Mouse (Mus musculus) 416B (cell line): ENCODE results near the gene Gm20388.

Experiments
- DNase-seq: peaks from one replicate; pipeline ENCODE4 v3.0.0; 2011; ENCODE audit warnings: low read depth

Gene Gm20388

GRCm38 (mm10) chr8:123893413-123893812, 3982.8 kb downstream of the Gm20388 start:
- DNase-seq, result no peak

GRCm38 (mm10) chr8:123894502-123895097, 3984.0 kb downstream of the Gm20388 start, which contains the start of gene Acta1:
Gene Acta1, minus strand, starts transcription at chr8:123894751.
- DNase-seq, result no peak

GRCm38 (mm10) chr8:123895230-123895629, 3984.6 kb downstream of the Gm20388 start:
- no peak for DNase-seq

- no peak for DNase-seq
Measured at GRCm38 (mm10) chr8:123895680-123896365, 3985.2 kb downstream of the Gm20388 start.

- no peak for DNase-seq
Measured at GRCm38 (mm10) chr8:123896366-123896761, 3985.7 kb downstream of the Gm20388 start.

- DNase-seq, result no peak
Measured at GRCm38 (mm10) chr8:123896774-123897173, 3986.1 kb downstream of the Gm20388 start.

GRCm38 (mm10) chr8:123898576-123898975, 3987.9 kb downstream of the Gm20388 start:
- DNase-seq, result no peak

- no peak for DNase-seq
Measured at GRCm38 (mm10) chr8:123899366-123899765, 3988.7 kb downstream of the Gm20388 start.

- DNase-seq, result peak; percentile 28
Measured at GRCm38 (mm10) chr8:123902653-123903052, 3992.0 kb downstream of the Gm20388 start.

- DNase-seq, result no peak
Measured at GRCm38 (mm10) chr8:123907604-123908003, 3997.0 kb downstream of the Gm20388 start.

GRCm38 (mm10) chr8:123912265-123912664, 4001.6 kb downstream of the Gm20388 start:
- DNase-seq, result no peak

- DNase-seq, result no peak
Measured at GRCm38 (mm10) chr8:123914635-123915034, 4004.0 kb downstream of the Gm20388 start.

- DNase-seq, result peak; percentile 93
Measured at GRCm38 (mm10) chr8:123924719-123925118, 4014.1 kb downstream of the Gm20388 start.

- no peak for DNase-seq
Measured at GRCm38 (mm10) chr8:123925671-123926070, 4015.0 kb downstream of the Gm20388 start.

- DNase-seq, result no peak
Measured at GRCm38 (mm10) chr8:123929026-123929425, 4018.4 kb downstream of the Gm20388 start.

- peak; percentile 99 for DNase-seq
Measured at GRCm38 (mm10) chr8:123948942-123949685, 4038.5 kb downstream of the Gm20388 start, which contains the start of gene Nup133. Gene Nup133, minus strand, starts transcription at chr8:123949265.

- no peak for DNase-seq
Measured at GRCm38 (mm10) chr8:123949686-123949986, 4039.0 kb downstream of the Gm20388 start.

GRCm38 (mm10) chr8:123950077-123950802, 4039.6 kb downstream of the Gm20388 start:
- DNase-seq, result peak; percentile 82

- no peak for DNase-seq
Measured at GRCm38 (mm10) chr8:123953686-123954085, 4043.0 kb downstream of the Gm20388 start.

- no peak for DNase-seq
Measured at GRCm38 (mm10) chr8:123954246-123954645, 4043.6 kb downstream of the Gm20388 start.

- no peak for DNase-seq
Measured at GRCm38 (mm10) chr8:123958130-123958529, 4047.5 kb downstream of the Gm20388 start.

GRCm38 (mm10) chr8:123959473-123959872, 4048.8 kb downstream of the Gm20388 start:
- no peak for DNase-seq
